Mouse (Mus musculus): Measurements from ENCODE around the gene Iqsec3.
"Not testable (repeated sequence)": the region's sequence is repeated elsewhere in the genome, so short reads cannot be mapped to it uniquely, and the experiment has no call there.

Iqsec3 gene

GRCm38 (mm10) chr6:121367099-121367498 is 106.4 kb downstream of the Iqsec3 start:
- no peak for DNase-seq (ENCODE audit: extremely low read depth, low read depth, low spot score)

DNA sequence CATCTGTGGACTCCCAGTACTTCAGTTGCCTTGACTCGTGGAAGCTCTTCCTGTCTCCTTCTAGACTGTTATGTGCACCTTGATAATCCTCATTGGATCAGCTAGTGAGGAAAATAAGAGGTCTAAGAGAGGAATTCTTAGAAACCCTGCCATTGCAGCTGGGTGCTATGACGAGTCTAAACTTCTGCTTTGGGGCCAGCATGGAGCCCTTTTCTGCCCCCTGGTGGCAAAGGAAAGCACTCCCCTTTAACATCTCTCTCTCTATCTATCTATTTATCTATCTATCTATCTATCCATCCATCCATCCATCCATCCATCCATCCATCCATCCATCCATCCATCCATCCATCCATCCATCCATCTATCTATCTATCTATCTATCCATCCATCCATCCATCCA is 106.9 kb downstream of the Iqsec3 start:
- not testable (repeated sequence) for DNase-seq (ENCODE audit: extremely low read depth, low read depth, low spot score)

DNA sequence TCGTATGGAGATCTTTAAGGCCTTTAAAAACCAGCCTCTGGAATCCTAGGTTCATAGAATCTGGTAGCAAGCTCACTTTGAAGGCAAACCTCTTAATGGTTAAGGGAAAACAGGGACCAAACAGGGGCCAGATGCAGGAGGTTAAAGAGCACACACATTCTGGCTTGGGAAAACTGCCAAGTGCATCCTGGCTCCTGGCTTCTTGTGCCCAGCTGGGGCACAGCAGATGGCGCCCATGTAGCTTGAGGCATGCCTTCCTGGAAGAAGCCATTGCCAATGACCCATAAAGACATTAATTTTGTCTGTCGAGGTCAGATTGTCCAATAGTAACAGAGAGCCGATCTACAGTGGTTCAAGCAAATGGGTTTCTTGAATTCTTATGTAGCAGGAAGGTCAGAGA is 109.5 kb downstream of the Iqsec3 start:
- no peak for DNase-seq (ENCODE audit: extremely low read depth, low read depth, low spot score)

DNA sequence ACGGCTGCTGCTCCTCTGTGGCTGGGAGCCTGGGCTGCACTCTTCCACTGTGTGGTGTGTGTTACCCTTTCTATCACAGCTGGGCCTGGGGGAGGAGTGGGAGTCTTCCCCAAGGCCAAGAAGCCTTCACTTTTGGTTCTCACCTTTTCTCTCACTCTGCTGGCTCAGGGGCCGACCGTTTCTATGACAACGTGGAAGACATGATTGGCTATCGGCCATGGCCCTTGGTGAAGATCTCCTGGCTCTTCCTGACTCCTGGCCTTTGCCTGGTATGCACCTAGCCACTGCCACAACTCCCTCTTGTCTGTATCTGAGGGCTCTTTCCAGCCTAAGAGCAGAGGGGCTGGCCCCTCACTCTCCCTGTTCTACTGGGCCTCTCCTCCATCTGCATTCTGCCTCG is 110.4 kb downstream of the Iqsec3 start:
- DNase-seq (ENCODE audit: extremely low read depth, low read depth, low spot score), result no peak

- no peak for DNase-seq (ENCODE audit: extremely low read depth, low read depth, low spot score)
Measured at GRCm38 (mm10) chr6:121357232-121357631, 116.2 kb downstream of the Iqsec3 start.

DNA sequence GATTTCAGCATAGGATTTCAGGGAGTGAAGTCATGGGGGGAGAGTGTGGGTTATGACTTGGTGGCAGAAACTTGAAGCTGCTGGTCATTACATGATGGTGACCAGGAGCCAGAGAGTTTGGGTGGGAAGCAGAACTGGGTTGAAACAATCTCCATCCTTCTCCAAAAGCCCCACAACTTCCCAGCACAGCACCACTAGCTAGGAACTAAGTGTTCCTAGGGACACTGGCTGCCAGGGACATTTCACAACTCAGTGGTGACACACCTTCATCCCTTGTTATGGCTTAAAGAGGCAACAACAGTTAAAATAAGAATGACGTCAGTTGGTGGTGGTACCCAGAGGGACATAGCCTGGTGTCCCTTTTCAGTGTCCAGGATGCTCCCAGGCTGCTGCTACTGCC is 117.4 kb downstream of the Iqsec3 start:
- no peak for DNase-seq (ENCODE audit: extremely low read depth, low read depth, low spot score)

DNA sequence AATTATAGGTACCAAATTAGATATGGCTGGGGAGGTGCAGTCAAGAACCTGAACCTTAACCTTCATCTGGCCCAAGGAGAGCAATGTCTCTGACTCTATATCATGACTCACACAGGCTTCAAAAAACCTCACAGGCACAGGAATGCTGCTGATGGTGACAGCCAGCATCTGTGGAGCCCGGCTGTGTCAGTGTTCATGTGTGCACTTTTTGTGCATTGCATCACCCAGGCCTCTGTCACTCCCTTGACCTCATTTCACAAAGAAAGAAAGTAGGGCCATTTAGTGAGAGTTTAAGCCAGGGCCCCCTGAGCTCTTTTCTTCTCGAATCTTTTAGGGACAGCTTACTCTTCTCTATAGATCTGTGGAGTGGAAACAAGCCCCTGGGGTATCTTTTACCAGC is 121.2 kb downstream of the Iqsec3 start:
- DNase-seq (ENCODE audit: extremely low read depth, low read depth, low spot score), result no peak

DNA sequence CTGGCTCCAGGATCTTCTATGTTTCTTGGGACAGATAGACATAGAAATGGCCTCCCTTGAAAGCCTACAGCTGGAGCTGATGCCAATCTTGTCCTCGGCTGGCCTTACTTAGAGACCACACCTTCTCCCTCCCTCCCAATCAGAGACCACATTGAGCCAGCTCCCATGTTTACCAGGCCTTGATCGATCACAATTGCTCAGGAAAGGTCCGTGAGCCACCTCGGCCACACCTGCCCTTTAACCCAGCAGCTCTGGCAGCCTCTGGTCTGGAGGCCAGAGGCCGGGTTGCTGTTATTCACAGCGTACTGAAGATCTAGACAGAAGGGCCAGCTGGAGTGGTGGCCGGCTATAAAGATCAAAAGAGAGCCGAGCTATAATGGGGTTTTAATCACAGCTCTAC is 127.0 kb downstream of the Iqsec3 start:
- no peak for DNase-seq (ENCODE audit: extremely low read depth, low read depth, low spot score)

DNA sequence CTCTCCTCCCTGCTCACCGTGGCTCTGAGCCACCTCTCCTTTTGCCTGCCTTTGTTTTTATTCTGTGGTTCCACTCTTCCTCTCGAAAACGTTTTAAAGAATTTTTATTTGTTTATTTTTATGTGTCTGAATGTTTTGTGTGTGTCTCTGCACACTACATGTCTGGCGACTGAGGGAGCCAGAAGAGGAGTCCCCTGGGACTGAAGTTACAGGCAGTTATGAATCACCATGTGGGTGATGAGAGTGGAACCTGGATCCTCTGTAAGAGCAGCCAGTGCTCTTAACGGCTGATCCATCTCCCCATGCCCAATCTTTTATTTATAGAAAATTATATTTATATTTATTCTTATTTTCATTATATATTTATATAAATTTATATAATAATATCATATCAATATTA is 129.1 kb downstream of the Iqsec3 start:
- no peak for DNase-seq (ENCODE audit: extremely low read depth, low read depth, low spot score)

DNA sequence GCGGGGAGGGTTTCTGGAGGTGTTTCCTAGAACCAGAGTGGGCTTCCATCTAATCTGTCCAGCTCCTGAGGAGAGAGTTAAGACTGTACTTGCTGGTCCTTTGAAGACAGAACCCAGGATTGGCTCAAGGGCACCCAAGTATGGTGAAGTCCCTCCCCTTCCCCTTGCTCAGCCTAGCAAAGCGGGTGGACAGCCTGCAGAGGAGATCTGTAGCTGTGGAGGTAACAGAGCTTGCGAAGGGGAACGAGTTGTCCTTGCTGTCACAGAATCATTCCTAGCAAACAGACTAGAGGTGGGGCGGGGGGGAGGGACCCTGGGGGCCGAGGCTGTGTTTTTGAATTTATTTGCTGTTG is 129.7 kb downstream of the Iqsec3 start:
- no peak for DNase-seq (ENCODE audit: extremely low read depth, low read depth, low spot score)

DNA sequence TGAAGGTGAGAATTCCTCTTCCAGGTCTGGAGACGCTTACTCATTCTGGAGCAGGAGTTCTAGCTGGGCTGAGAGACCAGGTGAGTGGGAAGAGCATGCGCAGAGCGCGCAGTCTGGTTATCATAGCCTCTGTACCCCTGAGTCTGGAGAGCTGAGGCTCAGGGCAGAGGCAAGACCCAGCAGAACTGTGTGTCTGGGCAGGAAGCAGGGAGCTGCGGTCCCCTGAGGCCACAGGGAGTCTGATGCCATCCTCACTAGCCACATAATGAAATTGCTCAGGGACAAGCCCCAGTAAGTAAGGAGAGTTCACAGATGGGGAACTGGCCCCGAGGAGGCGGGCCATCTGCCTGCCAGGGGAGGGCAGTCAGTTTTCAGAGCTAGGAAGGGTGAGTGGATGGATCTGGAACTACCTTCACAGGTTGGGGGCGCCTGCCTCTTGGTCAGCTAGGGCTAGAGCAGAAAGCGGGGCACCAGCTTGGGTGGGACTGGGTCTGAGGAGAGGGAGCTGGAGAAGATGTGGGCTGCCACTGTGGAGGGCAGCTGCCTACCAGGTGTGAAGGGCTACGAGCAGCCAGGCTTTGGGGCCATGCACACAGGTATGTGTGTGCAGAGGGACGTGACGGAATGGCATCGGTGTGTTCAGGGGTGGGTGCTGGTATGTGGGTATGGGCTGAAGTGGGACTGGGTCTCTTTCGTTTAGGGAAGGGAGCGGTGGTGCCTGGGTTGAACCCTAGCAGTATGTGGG is 130.3 kb downstream of the Iqsec3 start, which contains the start of gene Slc6a12:
Gene Slc6a12 (plus strand): TSS at position 51 of the 745 bp plus-strand sequence.
- no peak for DNase-seq (ENCODE audit: extremely low read depth, low read depth, low spot score)

DNA sequence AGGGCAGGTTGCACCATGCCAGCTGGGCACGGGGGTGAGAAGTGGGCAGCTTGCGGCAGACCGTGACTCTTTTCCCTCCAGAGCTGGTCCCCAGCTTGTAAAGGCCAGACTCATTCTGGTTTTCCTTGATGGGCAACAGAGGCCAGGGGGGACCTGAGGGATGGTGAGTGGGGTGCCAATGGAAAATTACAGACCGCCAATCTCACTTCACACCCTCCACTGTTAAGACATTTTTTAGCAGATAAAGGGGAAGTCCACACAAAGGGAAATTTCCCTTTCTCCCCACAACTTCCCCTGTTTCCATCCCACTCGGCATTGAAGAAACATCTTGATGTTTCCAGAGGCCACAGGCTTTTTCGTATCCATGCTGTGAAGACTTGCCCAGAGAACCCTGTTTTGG is 131.8 kb downstream of the Iqsec3 start:
- no peak for DNase-seq (ENCODE audit: extremely low read depth, low read depth, low spot score)

- DNase-seq (ENCODE audit: extremely low read depth, low read depth, low spot score), result no peak
Measured at GRCm38 (mm10) chr6:121338519-121338896, 135.0 kb downstream of the Iqsec3 start.

- DNase-seq (ENCODE audit: extremely low read depth, low read depth, low spot score), result no peak
Measured at GRCm38 (mm10) chr6:121337770-121338518, 135.5 kb downstream of the Iqsec3 start.

GRCm38 (mm10) chr6:121337229-121337628 is 136.2 kb downstream of the Iqsec3 start:
- no peak for DNase-seq (ENCODE audit: extremely low read depth, low read depth, low spot score)

DNA sequence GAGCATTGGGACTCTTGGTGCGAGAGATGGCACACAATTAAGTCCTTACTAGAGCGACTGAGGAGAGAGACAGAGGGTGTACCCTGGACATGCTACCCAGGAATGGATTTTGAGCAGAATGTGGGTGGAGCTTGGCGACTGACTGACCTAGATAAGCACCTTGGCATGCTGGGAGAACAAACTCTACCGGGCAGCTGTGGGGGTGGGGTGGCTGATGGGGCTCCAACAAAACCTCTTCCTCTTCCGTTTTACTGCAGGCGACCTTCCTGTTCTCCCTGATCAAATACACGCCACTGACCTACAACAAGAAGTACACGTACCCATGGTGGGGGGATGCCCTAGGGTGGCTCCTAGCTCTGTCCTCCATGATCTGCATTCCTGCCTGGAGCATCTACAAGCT is 136.9 kb downstream of the Iqsec3 start:
- DNase-seq (ENCODE audit: extremely low read depth, low read depth, low spot score), result no peak

- no peak for DNase-seq (ENCODE audit: extremely low read depth, low read depth, low spot score)
Measured at GRCm38 (mm10) chr6:121335841-121336240, 137.6 kb downstream of the Iqsec3 start.

DNA sequence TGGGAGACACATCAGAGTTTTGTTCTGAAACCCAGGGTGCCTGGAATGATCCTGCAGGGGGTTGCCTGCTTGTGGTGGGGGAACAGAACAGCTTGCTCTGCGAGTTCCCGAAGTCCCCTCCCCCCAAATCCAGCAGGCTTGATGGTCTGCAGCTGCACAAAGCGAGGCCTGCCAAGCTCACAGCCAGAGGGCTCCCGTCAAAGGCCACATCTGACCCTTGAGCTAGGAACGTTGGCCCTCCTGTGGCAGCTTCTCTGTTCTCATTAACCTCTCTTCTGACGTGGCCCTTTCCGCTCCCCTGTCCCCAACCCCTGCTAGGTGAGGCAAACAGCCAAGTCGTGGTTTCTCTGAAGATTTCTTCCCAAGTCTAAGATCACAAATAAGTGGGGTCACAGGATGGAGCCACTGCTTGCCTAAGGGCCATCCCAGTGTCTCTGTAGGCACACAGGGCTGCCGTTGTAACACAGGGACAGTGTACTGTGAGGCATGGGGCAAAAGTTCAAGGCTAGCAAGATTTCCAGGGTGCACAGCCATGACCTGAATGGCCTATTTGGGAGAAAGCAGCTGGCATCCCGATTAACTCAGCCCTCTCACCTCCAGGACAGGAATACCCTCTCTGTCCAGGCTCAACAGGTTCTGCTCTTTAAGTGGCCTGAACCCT is 143.5 kb downstream of the Iqsec3 start:
- no peak for DNase-seq (ENCODE audit: extremely low read depth, low read depth, low spot score)

DNA sequence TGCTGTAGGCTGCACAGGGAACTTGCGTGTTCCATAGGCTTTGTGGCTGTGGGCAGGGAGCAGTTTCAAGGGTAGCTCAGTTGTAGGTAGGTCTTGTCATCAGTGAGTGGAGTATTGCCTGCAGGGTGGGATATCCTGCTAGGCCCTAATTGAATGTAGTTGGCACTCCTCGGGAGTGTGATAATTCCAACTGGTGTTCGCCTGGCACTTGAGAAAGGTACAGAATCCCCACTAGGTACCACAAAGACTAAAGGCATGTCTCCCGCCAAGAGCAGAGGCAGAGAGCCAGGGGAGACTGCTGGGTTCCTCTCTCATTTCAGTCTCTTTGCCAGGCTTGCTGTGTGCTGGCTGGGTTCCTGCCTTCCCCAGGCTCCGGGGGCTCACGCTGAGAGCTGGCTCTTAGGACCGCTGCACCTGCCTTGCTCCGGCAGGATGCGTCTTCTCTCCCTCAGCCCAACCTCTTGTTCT is 145.0 kb downstream of the Iqsec3 start:
- no peak for DNase-seq (ENCODE audit: extremely low read depth, low read depth, low spot score)

DNA sequence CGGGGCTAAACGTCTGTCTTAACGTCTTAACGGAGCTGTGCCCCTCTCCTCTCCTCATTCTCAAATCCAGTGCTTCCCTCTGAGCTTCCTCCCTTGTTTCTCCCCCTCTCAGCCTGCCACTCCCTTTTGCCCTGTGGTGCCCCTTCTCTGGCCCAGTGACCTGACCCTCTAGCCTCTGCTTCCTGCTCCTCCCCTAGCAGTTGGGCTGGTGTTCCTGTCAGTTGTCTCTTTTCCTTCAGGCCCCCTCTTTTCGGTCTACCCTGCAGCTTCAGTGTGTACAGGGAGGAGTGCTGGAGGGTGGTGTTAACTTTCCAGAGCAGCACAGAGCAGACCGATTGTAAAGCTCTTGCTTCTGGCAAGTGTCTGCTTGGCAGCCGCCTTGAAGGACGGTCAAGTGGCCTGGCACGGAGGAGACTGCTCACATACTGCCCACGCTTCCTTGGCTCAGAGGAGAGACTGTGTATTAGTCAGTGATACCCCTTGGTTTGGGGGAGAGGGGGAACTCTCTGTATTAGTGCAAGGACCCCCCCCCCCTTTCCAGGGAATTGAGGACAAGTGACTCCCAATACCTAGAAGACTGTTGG is 146.9 kb downstream of the Iqsec3 start:
- no peak for DNase-seq (ENCODE audit: extremely low read depth, low read depth, low spot score)

DNA sequence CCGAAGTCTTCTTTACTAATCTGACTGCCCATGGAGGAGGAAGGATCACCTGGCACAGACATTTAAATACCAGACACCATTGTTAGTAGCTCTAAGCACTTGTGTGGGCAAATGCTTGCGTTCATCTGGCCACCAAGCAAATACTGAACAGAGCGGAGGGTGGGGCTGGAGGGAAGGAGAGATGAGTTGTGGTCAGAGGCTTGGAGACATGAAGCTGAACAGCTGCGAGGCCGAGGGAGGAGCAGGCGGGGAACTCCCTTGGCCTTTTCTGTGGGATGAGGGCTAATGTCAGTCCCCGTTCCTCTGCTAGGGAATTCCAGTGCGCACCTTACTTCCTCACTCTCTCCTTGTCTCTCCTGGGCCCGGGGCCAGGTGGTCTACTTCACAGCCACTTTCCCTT is 147.7 kb downstream of the Iqsec3 start:
- DNase-seq (ENCODE audit: extremely low read depth, low read depth, low spot score), result no peak

DNA sequence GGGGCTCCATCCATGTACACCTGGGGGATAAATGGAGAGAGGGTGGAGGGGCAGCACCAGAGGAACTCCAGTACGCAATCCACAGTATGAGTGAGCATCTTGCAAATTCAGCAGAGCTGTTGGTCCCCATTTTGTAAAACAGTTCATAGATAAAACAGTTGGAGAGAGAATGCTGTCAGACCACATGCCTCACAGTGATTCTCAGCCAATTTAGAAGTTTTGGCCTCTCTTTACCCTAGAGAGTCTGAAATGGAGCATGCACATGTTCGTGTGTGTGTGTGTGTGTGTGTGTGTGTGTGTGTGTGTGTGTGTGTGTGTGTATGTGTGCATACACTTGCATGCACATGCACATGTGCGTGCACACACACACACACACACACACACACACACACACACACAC is 148.2 kb downstream of the Iqsec3 start:
- no peak for DNase-seq (ENCODE audit: extremely low read depth, low read depth, low spot score)
